Mouse (Mus musculus) right cerebral cortex, adult 2 months (tissue): ENCODE data around the gene Slain1.
"Not testable (repeated sequence)": the region's sequence is repeated elsewhere in the genome, so short reads cannot be mapped to it uniquely, and the experiment has no call there.

Source experiments
- DNase-seq, 2 experiments: peaks; one replicate each; pipeline ENCODE4 v3.0.0; 2021 to 2022; ENCODE audit warnings: low spot score in 2 of 2

Slain1 gene

GRCm38 (mm10) chr14:103720637-103721355 is 70.8 kb downstream of the Slain1 start:
- peak; percentile 75 to 81 for DNase-seq

GRCm38 (mm10) chr14:103723314-103723713 is 73.3 kb downstream of the Slain1 start:
- no peak for DNase-seq

GRCm38 (mm10) chr14:103723841-103724240 is 73.8 kb downstream of the Slain1 start:
- DNase-seq: no peak

GRCm38 (mm10) chr14:103728506-103728905 is 78.5 kb downstream of the Slain1 start:
- no peak for DNase-seq

GRCm38 (mm10) chr14:103728951-103729725 is 79.1 kb downstream of the Slain1 start:
- no peak for DNase-seq

GRCm38 (mm10) chr14:103729760-103730367 is 79.8 kb downstream of the Slain1 start:
- no peak for DNase-seq

GRCm38 (mm10) chr14:103732626-103733025 is 82.6 kb downstream of the Slain1 start:
- DNase-seq: no peak

- no peak for DNase-seq
Measured at GRCm38 (mm10) chr14:103741216-103741615, 91.2 kb downstream of the Slain1 start.

- DNase-seq: no peak
Measured at GRCm38 (mm10) chr14:103742150-103742549, 92.1 kb downstream of the Slain1 start.

- DNase-seq: no peak
Measured at GRCm38 (mm10) chr14:103747345-103747744, 97.3 kb downstream of the Slain1 start.

GRCm38 (mm10) chr14:103750638-103751037 is 100.6 kb downstream of the Slain1 start:
- not testable (repeated sequence) for DNase-seq

- DNase-seq: peak; percentile 10 to 21
Measured at GRCm38 (mm10) chr14:103751384-103751783, 101.4 kb downstream of the Slain1 start.

GRCm38 (mm10) chr14:103752773-103753172 is 102.7 kb downstream of the Slain1 start:
- no peak for DNase-seq

GRCm38 (mm10) chr14:103754041-103754440 is 104.0 kb downstream of the Slain1 start:
- no peak for DNase-seq

- no peak for DNase-seq
Measured at GRCm38 (mm10) chr14:103754465-103754864, 104.4 kb downstream of the Slain1 start.
